Mouse (Mus musculus) intestine, postnatal 0 days (tissue): ENCODE measurements at regions not wholly inside any gene's neighbourhood (a gene's known extent, or its start where the extent isn't known, plus 50 kb on each side); places are given as distances from the start of the nearest gene placed in this dataset.

Source experiments
- ATAC-seq: fragments of 200-750 bp; cut with Nextera tagmentation; 2 replicates; pipeline ENCODE4 v1.8.0; 2017; ENCODE audit warnings: mild to moderate bottlenecking, moderate TSS enrichment, moderate library complexity
- H3K27ac ChIP-seq: fragments of 300-500 bp; sonication (generic); 2 replicates; pipeline ENCODE4 v1.5.1; 2014; ENCODE audit warnings: mild to moderate bottlenecking, low read depth, low read length, moderate library complexity
- H3K27me3 ChIP-seq: fragments of 300-500 bp; sonication (generic); replicated peaks from 2 replicates; pipeline ENCODE4 v1.6.1; 2014; ENCODE audit warnings: low read length, mixed read lengths; ENCODE audit not compliant: control insufficient read depth, insufficient read depth
- H3K36me3 ChIP-seq: fragments of 300-500 bp; sonication (generic); 2 replicates; pipeline ENCODE4 v1.6.1; 2014; ENCODE audit warnings: mild to moderate bottlenecking, moderate library complexity; ENCODE audit not compliant: control insufficient read depth, insufficient read depth
- H3K4me1 ChIP-seq: fragments of 300-500 bp; sonication (generic); replicated peaks from 2 replicates; pipeline ENCODE4 v1.6.1; 2014; ENCODE audit warnings: antibody characterized with exemption, low read length, mixed read lengths; ENCODE audit not compliant: control insufficient read depth, insufficient read depth
- H3K4me2 ChIP-seq: fragments of 300-500 bp; sonication (generic); replicated peaks from 2 replicates; pipeline ENCODE4 v1.6.1; 2014; ENCODE audit warnings: low read depth, mild to moderate bottlenecking, moderate library complexity
- H3K4me3 ChIP-seq: fragments of 300-500 bp; sonication (generic); 2 replicates; pipeline ENCODE4 v1.5.1; 2014; ENCODE audit warnings: low read depth, low read length
- H3K9ac ChIP-seq: fragments of 300-500 bp; sonication (generic); 2 replicates; pipeline ENCODE4 v1.6.1; 2014; ENCODE audit warnings: mild to moderate bottlenecking, low read depth, low read length
- H3K9me3 ChIP-seq: fragments of 300-500 bp; sonication (generic); 2 replicates; pipeline ENCODE4 v1.6.1; 2016; ENCODE audit warnings: mixed run types; ENCODE audit not compliant: control insufficient read depth
- CTCF ChIP-seq: sonication (generic); IDR thresholded peaks from 2 replicates; pipeline ENCODE4 v1.5.1; 2016; ENCODE audit warnings: low read depth, mild to moderate bottlenecking, control low read depth, antibody characterized with exemption, moderate library complexity
- WGBS: fragments of 180-500 bp; shearing (Covaris S2); extraction: QIAGEN DNeasy Blood & Tissue Kit; methylation state at CpG from one replicate; pipeline ENCODE4 v1.1.7; 2014; 5-methylcytosine and 5-hydroxymethylcytosine counted together

- Histone ChIP-seq H3K4me1 (no peaks in the 10 kb centered on the region), H3K27me3 (no peaks in the 10 kb centered on the region), H3K27ac (no peak overlapping the region), H3K9ac (no peak overlapping the region), H3K9me3 (no peaks in the 10 kb centered on the region), H3K36me3 (no peaks in the 10 kb centered on the region), H3K4me2 (no peak overlapping the region), H3K4me3 (no peak overlapping the region)
- WGBS, result 56% methylated on average over 4 of the region's 4 CpGs
- TF ChIP-seq CTCF, result no peak
- no peak for ATAC-seq
Observed at GRCm38 (mm10) chr13:28814127-28814526, 139.4 kb downstream of the Sox4 start.

GRCm38 (mm10) chr13:28811667-28812575 lies 141.6 kb downstream of the Sox4 start:
- Histone ChIP-seq H3K4me2 (no peak overlapping the region), H3K27me3 (no peaks in the 10 kb centered on the region), H3K4me3 (no peak overlapping the region), H3K27ac (no peak overlapping the region), H3K9ac (no peak overlapping the region), H3K36me3 (no peaks in the 10 kb centered on the region), H3K9me3 (no peaks in the 10 kb centered on the region), H3K4me1 (no peaks in the 10 kb centered on the region)
- WGBS, result 64% methylated on average over 12 of the region's 12 CpGs
- no peak for ATAC-seq
- no peak for TF ChIP-seq CTCF

- no peak for TF ChIP-seq CTCF
- 29% methylated on average over 2 of the region's 2 CpGs for WGBS
- Histone ChIP-seq H3K9me3 (no peaks in the 10 kb centered on the region), H3K4me3 (no peak overlapping the region), H3K36me3 (no peaks in the 10 kb centered on the region), H3K27me3 (no peaks in the 10 kb centered on the region), H3K9ac (no peak overlapping the region), H3K27ac (no peak overlapping the region), H3K4me2 (no peak overlapping the region), H3K4me1 (no peaks in the 10 kb centered on the region)
- ATAC-seq, result no peak
Observed at GRCm38 (mm10) chr13:28811081-28811439, 142.5 kb downstream of the Sox4 start.

DNA sequence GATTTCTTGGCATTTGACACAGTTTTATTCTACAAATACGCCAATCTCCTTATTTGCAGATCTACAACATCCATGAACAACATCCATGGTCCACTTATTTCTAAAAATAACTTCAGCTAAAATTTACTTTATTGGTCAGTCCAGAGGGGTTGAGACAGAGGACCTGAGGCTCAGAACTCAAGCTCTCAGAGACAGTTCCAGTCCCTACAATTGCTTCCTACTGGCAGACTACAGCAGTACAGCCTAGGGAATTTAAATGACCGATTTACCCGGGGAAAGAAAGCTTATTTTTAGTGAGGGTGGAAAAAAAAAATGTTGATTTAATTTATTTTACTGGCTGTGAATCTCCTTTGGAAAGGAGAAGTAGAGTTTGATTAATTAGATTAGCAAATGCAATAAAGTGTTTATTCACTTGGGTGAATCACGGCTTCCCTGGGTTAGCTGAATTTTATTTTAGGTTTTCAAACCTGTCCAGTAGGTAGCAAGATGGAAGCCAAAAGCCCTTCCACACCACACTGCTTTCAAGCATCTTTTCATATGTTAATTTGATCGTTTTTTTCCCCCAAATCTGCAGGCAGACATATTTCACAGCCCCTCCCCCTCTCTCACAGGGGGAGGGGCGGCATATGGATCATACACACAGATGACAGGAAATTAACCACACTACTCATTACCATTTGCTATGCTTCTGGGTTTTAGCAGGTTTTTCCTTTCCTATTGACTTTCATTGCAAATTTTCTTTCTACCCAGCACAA lies 143.0 kb downstream of the Sox4 start:
- Histone ChIP-seq H3K36me3 (no peaks in the 10 kb centered on the region), H3K27me3 (no peaks in the 10 kb centered on the region), H3K4me3 (no peak overlapping the region), H3K9me3 (no peaks in the 10 kb centered on the region), H3K4me1 (no peaks in the 10 kb centered on the region), H3K4me2 (no peak overlapping the region), H3K27ac (no peak overlapping the region), H3K9ac (no peak overlapping the region)
- no peak for TF ChIP-seq CTCF
- WGBS, result 55% methylated on average over 6 of the region's 6 CpGs
- no peak for ATAC-seq

DNA sequence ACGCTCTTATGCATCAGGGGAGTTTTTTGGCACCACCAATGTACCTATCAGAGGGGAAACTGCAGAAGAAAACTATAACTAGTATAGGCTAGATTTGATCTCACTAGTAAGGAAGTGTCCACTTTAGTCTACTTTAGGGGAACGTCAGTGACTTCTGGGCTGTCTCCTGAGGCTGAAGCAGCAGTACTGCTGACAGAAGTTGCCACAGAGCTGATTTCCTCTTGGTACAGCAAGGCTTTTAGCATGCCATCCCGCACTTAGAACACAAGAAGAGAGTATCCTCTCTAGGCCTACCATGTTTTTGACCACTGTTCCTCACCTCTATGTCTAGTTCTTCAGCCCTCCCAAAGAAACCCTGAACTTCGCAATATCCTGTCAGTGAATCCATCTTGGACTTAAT lies 148.2 kb downstream of the Sox4 start:
- Histone ChIP-seq H3K4me2 (no peak overlapping the region), H3K9me3 (no peaks in the 10 kb centered on the region), H3K4me3 (no peak overlapping the region), H3K9ac (no peak overlapping the region), H3K36me3 (no peaks in the 10 kb centered on the region), H3K4me1 (no peaks in the 10 kb centered on the region), H3K27me3 (no peaks in the 10 kb centered on the region), H3K27ac (no peak overlapping the region)
- ATAC-seq, result no peak
- no peak for TF ChIP-seq CTCF
- WGBS, result 75% methylated on average over 4 of the region's 4 CpGs

DNA sequence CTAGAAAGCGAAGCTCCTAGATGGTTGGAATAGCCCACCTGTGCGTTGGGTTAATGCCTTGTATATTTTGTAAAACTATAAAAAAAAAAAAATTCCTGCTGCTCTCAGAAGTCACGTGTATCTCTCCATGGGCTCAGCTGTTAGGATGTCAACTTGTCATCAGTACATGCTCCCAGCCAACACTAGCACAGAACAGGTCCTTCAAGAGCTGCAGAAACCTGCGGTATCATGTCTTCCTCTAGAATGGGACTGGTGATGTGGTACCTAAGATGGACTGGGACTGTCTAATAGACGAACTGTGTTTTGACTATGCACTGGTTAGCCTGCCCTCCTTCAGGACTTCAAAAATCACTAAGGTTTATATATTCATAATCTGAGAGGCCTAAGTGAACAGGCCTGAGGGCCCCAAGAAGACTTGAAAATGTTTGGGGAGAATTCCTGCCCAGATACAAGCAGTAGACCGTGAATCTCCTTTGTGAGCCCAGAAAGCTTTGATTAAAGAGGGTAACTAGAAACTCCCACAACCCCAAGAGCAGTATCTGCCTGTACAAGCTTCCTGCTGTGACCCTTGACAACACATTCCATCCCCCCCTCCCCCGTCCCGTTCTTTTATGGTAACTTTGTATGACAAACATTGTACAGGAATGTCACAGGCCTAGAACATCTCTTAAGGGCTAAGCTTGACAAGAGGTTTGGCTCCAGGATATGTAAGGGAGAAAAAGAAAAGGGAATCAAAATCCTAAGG lies 152.1 kb downstream of the Sox4 start:
- Histone ChIP-seq H3K4me2 (no peak overlapping the region), H3K4me1 (no peaks in the 10 kb centered on the region), H3K27ac (no peak overlapping the region), H3K27me3 (no peaks in the 10 kb centered on the region), H3K9me3 (no peaks in the 10 kb centered on the region), H3K9ac (no peak overlapping the region), H3K36me3 (no peaks in the 10 kb centered on the region), H3K4me3 (no peak overlapping the region)
- ATAC-seq, result no peak
- TF ChIP-seq CTCF, result no peak
- WGBS, result 72% methylated on average over 8 of the region's 8 CpGs
